Mouse (Mus musculus) lung, embryonic 14.5 days (tissue): ENCODE data around the gene Gm13276. TPM values are rescaled to one million over a fixed set of nuclear protein-coding genes. Genes with fewer than 3 reads are reported as not detected.
"Not testable (repeated sequence)": the region's sequence is repeated elsewhere in the genome, so short reads cannot be mapped to it uniquely, and the experiment has no call there.

ENCODE experiments used
- ATAC-seq: fragments of 200-750 bp; cut with Nextera tagmentation; 2 replicates; pipeline ENCODE4 v1.8.0; 2017; ENCODE audit warnings: mild to moderate bottlenecking, moderate TSS enrichment, moderate library complexity; ENCODE audit not compliant: insufficient read depth
- DNase-seq: peaks from one replicate; pipeline ENCODE4 v3.0.0-alpha.2; 2015
- H3K27ac ChIP-seq: fragments of 300-500 bp; sonication (generic); 2 replicates; pipeline ENCODE4 v1.5.1; 2014; ENCODE audit warnings: low read depth, mild to moderate bottlenecking, moderate library complexity
- H3K27me3 ChIP-seq: fragments of 300-500 bp; sonication (generic); 2 replicates; pipeline ENCODE4 v1.6.1; 2014; ENCODE audit warnings: low read length, control low read depth; ENCODE audit not compliant: insufficient read depth
- H3K36me3 ChIP-seq: fragments of 300-500 bp; sonication (generic); 2 replicates; pipeline ENCODE4 v1.6.1; 2014; ENCODE audit warnings: control low read depth; ENCODE audit not compliant: insufficient read depth
- H3K4me1 ChIP-seq: fragments of 300-500 bp; sonication (generic); 2 replicates; pipeline ENCODE4 v1.6.1; 2014; ENCODE audit warnings: antibody characterized with exemption, control low read depth; ENCODE audit not compliant: insufficient read depth
- H3K4me2 ChIP-seq: fragments of 300-500 bp; sonication (generic); 2 replicates; pipeline ENCODE4 v1.6.1; 2014; ENCODE audit warnings: mild to moderate bottlenecking
- H3K4me3 ChIP-seq: fragments of 300-500 bp; sonication (generic); 2 replicates; pipeline ENCODE4 v1.5.1; 2014; ENCODE audit warnings: low read depth, low read length
- H3K9ac ChIP-seq: fragments of 300-500 bp; sonication (generic); 2 replicates; pipeline ENCODE4 v1.6.1; 2014
- H3K9me3 ChIP-seq: fragments of 300-500 bp; sonication (generic); 2 replicates; pipeline ENCODE4 v1.6.1; 2016; ENCODE audit warnings: low read depth, low read length, control low read depth
- CTCF ChIP-seq: IDR thresholded peaks from 2 replicates; pipeline ENCODE4 v1.5.1; 2016; ENCODE audit warnings: antibody characterized with exemption, low read depth
- WGBS: fragments of 180-500 bp; shearing (Covaris S2); extraction: QIAGEN DNeasy Blood & Tissue Kit; methylation state at CpG from one replicate; pipeline ENCODE4 v1.1.7; 2014; 5-methylcytosine and 5-hydroxymethylcytosine counted together
- polyA plus RNA-seq: library from polyadenylated mRNA; unstranded; fragments of >200 nt; fragmentation: Nextera tagmentation; extraction: Ambion mirVana; gene quantifications from 2 replicates; pipeline ENCODE4 v1.2.1, GENCODE M21; 2014

Gene Gm13276
- polyA plus RNA-seq, 1 experiment from 2014 or later, result not detected

GRCm38 (mm10) chr4:88815928-88816327, 30.4 kb downstream of the Gm13276 start, which contains the start of gene Ifna7:
TSS of gene Ifna7 (plus strand) at chr4:88816228.
- TF ChIP-seq CTCF, result no peak
- WGBS, result 51% methylated on average over 3 of the region's 3 CpGs
- H3K4me1 ChIP-seq, result no peaks in the 10 kb centered on the region
- H3K36me3 ChIP-seq, result no peaks in the 10 kb centered on the region
- H3K27ac ChIP-seq, result no peak within 1 kb of the TSS
- H3K9me3 ChIP-seq, result no peaks in the 10 kb centered on the region
- no peak within 1 kb of the TSS for H3K4me3 ChIP-seq
- no peaks in the 10 kb centered on the region; the same call in 1 of the 2 replicates for H3K27me3 ChIP-seq
- H3K4me2 ChIP-seq, result no peak within 1 kb of the TSS
- no peak for ATAC-seq
- no peak within 1 kb of the TSS for H3K9ac ChIP-seq
- no peak for DNase-seq

DNA sequence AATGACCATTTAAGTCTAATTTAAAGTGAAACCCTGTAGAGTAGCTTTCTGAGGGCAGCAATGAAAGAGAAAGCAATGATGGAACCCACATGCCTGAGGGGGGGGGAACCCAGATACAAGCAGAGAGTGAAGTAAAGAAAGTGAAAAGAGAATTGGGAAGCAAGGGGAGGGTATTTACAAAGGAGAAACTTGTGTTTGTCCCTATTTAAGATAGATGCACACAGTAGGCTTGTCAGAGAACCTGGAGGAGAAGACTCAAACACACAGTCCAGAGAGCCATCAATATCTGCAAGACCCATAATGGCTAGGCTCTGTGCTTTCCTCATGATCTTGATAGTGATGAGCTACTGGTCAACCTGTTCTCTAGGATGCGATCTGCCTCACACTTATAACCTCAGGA, 34.1 kb downstream of the Gm13276 start, which contains the start of gene Ifna11:
Ifna11 (plus strand) TSS at position 301 of the 400 bp plus-strand sequence.
- Histone ChIP-seq H3K4me3 (no peak within 1 kb of the TSS), H3K36me3 (no peaks in the 10 kb centered on the region), H3K27ac (no peak within 1 kb of the TSS), H3K4me1 (no peaks in the 10 kb centered on the region), H3K4me2 (no peak within 1 kb of the TSS), H3K9ac (no peak within 1 kb of the TSS), H3K27me3 (no peaks in the 10 kb centered on the region; the same call in 1 of the 2 replicates), H3K9me3 (no peaks in the 10 kb centered on the region)
- DNase-seq (no peak), ATAC-seq (no peak)
- 83% methylated on average over 1 of the region's 1 CpGs for WGBS
- TF ChIP-seq CTCF, result no peak

DNA sequence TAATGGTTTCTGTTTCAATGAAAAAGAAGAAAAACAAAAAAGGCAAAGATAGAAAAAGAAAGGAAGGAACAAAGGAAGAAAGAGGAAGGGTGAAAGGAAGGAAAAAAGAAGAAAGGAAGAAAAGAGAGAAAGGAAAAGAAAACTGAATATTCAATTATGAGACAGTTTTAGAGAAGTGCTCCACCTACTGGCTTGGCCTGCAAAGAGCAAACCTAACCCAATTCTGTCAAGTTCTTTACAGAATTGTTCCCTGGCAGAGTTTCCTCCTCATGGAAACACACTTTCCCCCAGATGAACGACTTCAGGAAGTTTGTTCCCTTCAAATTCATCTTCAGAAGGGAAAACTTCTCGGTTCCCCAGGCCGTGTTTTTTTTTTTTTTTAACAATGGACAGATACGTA, 37.5 kb downstream of the Gm13276 start:
- DNase-seq, result peak; percentile 62
- no peak overlapping the region for H3K4me3 ChIP-seq
- H3K4me2 ChIP-seq, result no peak overlapping the region
- no peaks in the 10 kb centered on the region for H3K9me3 ChIP-seq
- ATAC-seq, result no peak
- 20% methylated on average over 4 of the region's 4 CpGs for WGBS
- peak; percentile 58 for TF ChIP-seq CTCF
- no peak overlapping the region for H3K27ac ChIP-seq
- H3K36me3 ChIP-seq, result no peaks in the 10 kb centered on the region
- no peaks in the 10 kb centered on the region for H3K27me3 ChIP-seq
- no peaks in the 10 kb centered on the region for H3K4me1 ChIP-seq
- no peak overlapping the region for H3K9ac ChIP-seq

GRCm38 (mm10) chr4:88827116-88827515, 41.6 kb downstream of the Gm13276 start, which contains the start of gene Ifna6:
TSS of gene Ifna6 (plus strand) at chr4:88827416.
- ATAC-seq, H3K9ac ChIP-seq, H3K4me2 ChIP-seq, H3K27me3 ChIP-seq, H3K27ac ChIP-seq, DNase-seq, H3K9me3 ChIP-seq, H3K4me3 ChIP-seq, H3K4me1 ChIP-seq, H3K36me3 ChIP-seq: not testable (repeated sequence)

DNA sequence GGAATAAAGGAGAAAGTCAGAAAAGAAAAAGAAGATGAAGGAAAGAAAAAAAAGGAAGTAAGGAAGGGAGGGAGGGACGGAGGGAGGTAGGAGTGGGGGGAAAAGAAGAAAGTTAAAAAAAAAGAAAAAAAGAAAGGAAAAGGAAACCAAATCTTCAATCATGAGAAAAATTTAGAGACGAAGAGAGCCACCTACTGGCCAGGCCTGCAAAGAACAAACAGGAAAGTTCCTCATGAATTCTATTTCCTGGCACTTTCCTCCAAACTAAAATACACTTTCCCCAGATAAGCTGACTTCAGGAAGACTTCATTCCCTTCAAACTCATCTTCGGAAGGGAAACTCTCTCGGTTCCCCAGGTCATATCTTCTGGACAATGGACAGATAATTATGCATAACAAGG, 45.0 kb downstream of the Gm13276 start:
- WGBS, result 30% methylated on average over 4 of the region's 4 CpGs
- Histone ChIP-seq H3K9me3 (no peaks in the 10 kb centered on the region), H3K4me2 (no peak overlapping the region), H3K4me3 (no peak overlapping the region), H3K27ac (no peak overlapping the region), H3K9ac (no peak overlapping the region), H3K36me3 (no peaks in the 10 kb centered on the region), H3K4me1 (no peaks in the 10 kb centered on the region), H3K27me3 (no peaks in the 10 kb centered on the region)
- peak; percentile 45 for TF ChIP-seq CTCF
- ATAC-seq (no peak), DNase-seq (peak; percentile 63)

GRCm38 (mm10) chr4:88835225-88835624, 49.7 kb downstream of the Gm13276 start, which contains the start of gene Ifna5:
TSS of gene Ifna5 (plus strand) at chr4:88835525.
- ATAC-seq, H3K27ac ChIP-seq, H3K27me3 ChIP-seq, H3K36me3 ChIP-seq, H3K9ac ChIP-seq, H3K4me2 ChIP-seq, DNase-seq, H3K4me1 ChIP-seq, H3K9me3 ChIP-seq, H3K4me3 ChIP-seq: not testable (repeated sequence)
- WGBS, result 82% methylated on average over 1 of the region's 1 CpGs

Other genes with a start within 250 kb of the Gm13276 start
- gene Ifna15, start 227.5 kb upstream of the Gm13276 start, polyA plus RNA-seq, result not detected in 2 replicates
- not detected in 2 replicates for gene Ifna14, start 213.9 kb upstream of the Gm13276 start, polyA plus RNA-seq
- gene Ifna9, start 193.3 kb upstream of the Gm13276 start, polyA plus RNA-seq, result not detected in 2 replicates
- gene Ifna12, start 182.3 kb upstream of the Gm13276 start, polyA plus RNA-seq, result not detected in 2 replicates
- not detected in 2 replicates for gene C87499, start 151.3 kb upstream of the Gm13276 start, polyA plus RNA-seq
- not detected in 2 replicates for gene Ifna13, start 141.2 kb upstream of the Gm13276 start, polyA plus RNA-seq
- gene Ifna16, start 108.8 kb upstream of the Gm13276 start, polyA plus RNA-seq, result not detected in 2 replicates
- not detected in 2 replicates for gene Ifna2, start 101.8 kb upstream of the Gm13276 start, polyA plus RNA-seq
- not detected in 2 replicates for gene Ifnab, start 94.3 kb upstream of the Gm13276 start, polyA plus RNA-seq
- 1.1 TPM in 2 replicates for gene Gm26566, start 63.9 kb upstream of the Gm13276 start, polyA plus RNA-seq
- 117 TPM in 2 replicates for gene Klhl9, start 63.2 kb upstream of the Gm13276 start, polyA plus RNA-seq
- not detected in 2 replicates for gene Gm13271, start 30.8 kb upstream of the Gm13276 start, polyA plus RNA-seq
- 0.27 and 0.33 TPM in 2 replicates for gene Gm13283, start 25.6 kb upstream of the Gm13276 start, polyA plus RNA-seq
- gene Gm13290, start 11.9 kb upstream of the Gm13276 start, polyA plus RNA-seq, result 0.60 TPM in 1 of 2 replicates, not detected in the other
- not detected in 2 replicates for gene Gm13289, start 8.8 kb upstream of the Gm13276 start, polyA plus RNA-seq
- gene Gm13272, start 5.9 kb upstream of the Gm13276 start, polyA plus RNA-seq, result not detected in 2 replicates
- gene Ifnz, start 3.6 kb upstream of the Gm13276 start, polyA plus RNA-seq, result 0.14 and 0.26 TPM in 2 replicates
- not detected in 2 replicates for gene Gm13277, start 2.9 kb downstream of the Gm13276 start, polyA plus RNA-seq
- gene Gm13278, start 5.8 kb downstream of the Gm13276 start, polyA plus RNA-seq, result not detected in 2 replicates
- not detected in 2 replicates for gene Gm13275, start 8.8 kb downstream of the Gm13276 start, polyA plus RNA-seq
- not detected in 2 replicates for gene Gm13279, start 11.7 kb downstream of the Gm13276 start, polyA plus RNA-seq
- 1.2 and 1.7 TPM in 2 replicates for gene Gm13285, start 14.0 kb downstream of the Gm13276 start, polyA plus RNA-seq
- not detected in 2 replicates for gene Gm13287, start 17.5 kb downstream of the Gm13276 start, polyA plus RNA-seq
- 0.09 TPM in 1 of 2 replicates, not detected in the other for gene Gm13288, start 19.8 kb downstream of the Gm13276 start, polyA plus RNA-seq
- gene Ifna7, start 30.5 kb downstream of the Gm13276 start, polyA plus RNA-seq, result not detected in 2 replicates
- gene Ifna11, start 34.2 kb downstream of the Gm13276 start, polyA plus RNA-seq, result not detected in 2 replicates
- gene Ifna6, start 41.7 kb downstream of the Gm13276 start, polyA plus RNA-seq, result not detected in 2 replicates
- not detected in 2 replicates for gene Ifna5, start 49.8 kb downstream of the Gm13276 start, polyA plus RNA-seq
- gene Ifna4, start 56.2 kb downstream of the Gm13276 start, polyA plus RNA-seq, result not detected in 2 replicates
- gene Ifna1, start 64.4 kb downstream of the Gm13276 start, polyA plus RNA-seq, result not detected in 2 replicates
- gene Ifne, start 94.5 kb downstream of the Gm13276 start, polyA plus RNA-seq, result not detected in 2 replicates